Mouse (Mus musculus) left cerebral cortex, postnatal 10 days (tissue): ENCODE measurements around the gene Olfr1395. TPM values are rescaled to one million over a fixed set of nuclear protein-coding genes. Genes with fewer than 3 reads are reported as not detected.

Experiments
- DNase-seq, 2 experiments: peaks; one replicate each; pipeline ENCODE4 v3.0.0; 2021 to 2022; ENCODE audit warnings: low spot score in 2 of 2, mixed read lengths in 1 of 2; ENCODE audit errors: extremely low spot score in 1 of 2
- intact Hi-C: fragments of 180-260 bp; cut with DNase I; formaldehyde crosslinking; loops from one replicate; pipeline ENCODE4 v1.15.1; 2025
- total RNA-seq, 2 experiments: library from RNA; stranded (reverse); gene quantifications; 2 replicates each; pipeline ENCODE4 v1.2.3; 2021

Gene Olfr1395
- total RNA-seq, result not detected

- intact Hi-C loops, result no loop called here
- DNase-seq, result no peak
These were observed at the start of gene Olfr1395 for GRCm38 (mm10) chr11:49141974-49142373. Gene Olfr1395 (plus strand): TSS chr11:49142274.

- no peak for DNase-seq
- intact Hi-C loops, result no loop called here
These were observed 49.3 kb upstream of the Olfr1395 start for GRCm38 (mm10) chr11:49092786-49093185.

GRCm38 (mm10) chr11:49093861-49094660 is 48.0 kb upstream of the Olfr1395 start:
- intact Hi-C loops, result no loop called here

GRCm38 (mm10) chr11:49095367-49095766 is 46.7 kb upstream of the Olfr1395 start:
- DNase-seq, result no peak
- intact Hi-C loops, result no loop called here

More at GRCm38 (mm10) chr11:49093861-49094660, 48.0 kb upstream of the Olfr1395 start:
- no peak for DNase-seq

- intact Hi-C loops, result no loop called here
- DNase-seq, result no peak
These were observed 41.7 kb upstream of the Olfr1395 start for GRCm38 (mm10) chr11:49100409-49100808.

GRCm38 (mm10) chr11:49101500-49101899 is 40.6 kb upstream of the Olfr1395 start:
- intact Hi-C loops, result no loop called here
- no peak for DNase-seq

GRCm38 (mm10) chr11:49103047-49103693 is 38.9 kb upstream of the Olfr1395 start:
- intact Hi-C loops, result loop anchor here (1.0 kb wide), 1 partner anchor 229 kb away; no protein-coding TSS in a partner anchor
- peak; percentile 84 to 90 for DNase-seq

GRCm38 (mm10) chr11:49105752-49106151 is 36.3 kb upstream of the Olfr1395 start:
- DNase-seq, result no peak
- intact Hi-C loops, result loop anchor here (5.0 kb wide), 1 partner anchor 318 kb away; no protein-coding TSS in a partner anchor

GRCm38 (mm10) chr11:49107650-49108537 is 34.2 kb upstream of the Olfr1395 start:
- DNase-seq, result no peak
- intact Hi-C loops, result loop anchor here (5.0 kb wide), 1 partner anchor 321 kb away; no protein-coding TSS in a partner anchor

GRCm38 (mm10) chr11:49108833-49109232 is 33.2 kb upstream of the Olfr1395 start:
- DNase-seq, result no peak
- intact Hi-C loops, result loop anchor here (5.0 kb wide), 1 partner anchor 322 kb away; no protein-coding TSS in a partner anchor

- no peak for DNase-seq
- intact Hi-C loops, result loop anchor here (5.0 kb wide), 1 partner anchor 161 kb away; no protein-coding TSS in a partner anchor
These were observed 31.1 kb upstream of the Olfr1395 start for GRCm38 (mm10) chr11:49111000-49111399.

- DNase-seq, result peak in 1 of 2 experiments; percentile 19
- intact Hi-C loops, result loop anchor here (5.0 kb wide), 1 partner anchor 160 kb away; no protein-coding TSS in a partner anchor
These were observed 29.4 kb upstream of the Olfr1395 start for GRCm38 (mm10) chr11:49112624-49113219.

- DNase-seq, result no peak
- intact Hi-C loops, result loop anchor here (5.0 kb wide), 1 partner anchor 158 kb away; no protein-coding TSS in a partner anchor
These were observed 27.9 kb upstream of the Olfr1395 start for GRCm38 (mm10) chr11:49114158-49114557.

GRCm38 (mm10) chr11:49114774-49115173 is 27.3 kb upstream of the Olfr1395 start, which contains the start of gene Olfr1396:
Gene Olfr1396 (minus strand): TSS chr11:49114874.
- DNase-seq, result no peak
- intact Hi-C loops, result loop anchor here (5.0 kb wide), 1 partner anchor 158 kb away; no protein-coding TSS in a partner anchor

- intact Hi-C loops, result no loop called here
- no peak for DNase-seq
These were observed 22.4 kb upstream of the Olfr1395 start for GRCm38 (mm10) chr11:49119635-49120034.

- intact Hi-C loops, result no loop called here
These were observed 17.9 kb upstream of the Olfr1395 start for GRCm38 (mm10) chr11:49124169-49124568.

GRCm38 (mm10) chr11:49154077-49154476 is 12.0 kb downstream of the Olfr1395 start, which contains the start of gene Olfr1394:
Gene Olfr1394 (plus strand): TSS chr11:49154377.
- intact Hi-C loops, result no loop called here

More at GRCm38 (mm10) chr11:49124169-49124568, 17.9 kb upstream of the Olfr1395 start:
- DNase-seq, result no peak

More at GRCm38 (mm10) chr11:49154077-49154476, 12.0 kb downstream of the Olfr1395 start, which contains the start of gene Olfr1394:
- no peak for DNase-seq
